11 mouse cellular contexts compared by ENCODE assay signal in genomic region chr17:25519511-25519910, GRCm38 (mm10). TPM values are rescaled to one million over a fixed set of nuclear protein-coding genes. Genes with fewer than 3 reads are reported as not detected.
DNase-seq lines count a peak whose midpoint lies in the region; ATAC-seq and TF ChIP-seq lines count a peak whose summit lies in the region.
"Had no signal": no experiment of that assay in that cellular context is flagged by ENCODE, and none has a peak within 500 bp of the region (broad histone marks: within the 10 kb centered on the region; RNA-seq: fewer than 3 reads in every experiment).

No protein-coding gene starts in this region.

- intact Hi-C loops in left cerebral cortex, postnatal 4 days (cut with DNase I): no loop called here

- no peak overlapping the region for H3K4me3 ChIP-seq in cerebellum, adult 2 months (replicated peaks; ENCODE audit: insufficient read depth, low read depth, low read length)
- H3K4me3 ChIP-seq in midbrain, postnatal 0 days (ENCODE audit: low read depth, low read length): no peak overlapping the region
- no peak overlapping the region for H3K4me3 ChIP-seq in midbrain, embryonic 11.5 days (ENCODE audit: low read depth, low read length)
- no peak overlapping the region for H3K4me3 ChIP-seq in heart, embryonic 11.5 days (ENCODE audit: low read depth, low read length)
- H3K4me3 ChIP-seq: heart, embryonic 10.5 days had no signal

- no peak overlapping the region for H3K4me2 ChIP-seq in midbrain, postnatal 0 days (ENCODE audit: low read depth, low read length, poor library complexity, severe bottlenecking)
- H3K4me2 ChIP-seq in midbrain, embryonic 11.5 days: no peak overlapping the region
- H3K4me2 ChIP-seq in heart, embryonic 11.5 days: no peak overlapping the region

- H3K27me3 ChIP-seq in cerebellum, adult 2 months (ENCODE audit: control insufficient read depth, insufficient read depth, low read length): no peaks in the 10 kb centered on the region
- 0 out of 2 replicates have a peak, but pooled peaks cover under 1% of the 10 kb centered on the region for H3K27me3 ChIP-seq in midbrain, postnatal 0 days (ENCODE audit: insufficient read depth, low read length)
- H3K27me3 ChIP-seq in midbrain, embryonic 11.5 days (ENCODE audit: control insufficient read depth, insufficient read depth, low read length): no peaks in the 10 kb centered on the region
- H3K27me3 ChIP-seq in heart, embryonic 11.5 days (ENCODE audit: control insufficient read depth, insufficient read depth, low read length): peaks cover 6% of the 10 kb centered on the region; the same call in 1 of the 2 replicates

- no peak for TF ChIP-seq POLR2A in cerebellum, adult 2 months (IDR thresholded peaks at IDR 0.05; ENCODE audit: borderline replicate concordance, insufficient read depth, low read length)

- 0 out of 2 replicates have a peak, but pooled peaks have one; percentile 38 for ATAC-seq in midbrain, postnatal 0 days (ENCODE audit: low FRiP score)
- no peak for ATAC-seq in midbrain, embryonic 11.5 days (ENCODE audit: low FRiP score)
- no peak for ATAC-seq in heart, embryonic 11.5 days (replicated peaks; ENCODE audit: insufficient number of reproducible peaks, low FRiP score, low TSS enrichment)
- no peak for ATAC-seq in megakaryocyte-erythroid progenitor cell, adult 5-6 weeks (replicated peaks; ENCODE audit: low FRiP score, low TSS enrichment, poor library complexity, severe bottlenecking)

- TF ChIP-seq CTCF in cerebellum, adult 2 months (IDR thresholded peaks at IDR 0.05; ENCODE audit: borderline replicate concordance, insufficient read depth, low read depth, low read length): no peak
- no peak for TF ChIP-seq CTCF in midbrain, postnatal 0 days (IDR thresholded peaks at IDR 0.05)

- H3K9me3 ChIP-seq in midbrain, postnatal 0 days (ENCODE audit: low read length): no peaks in the 10 kb centered on the region
- H3K9me3 ChIP-seq in midbrain, embryonic 11.5 days (ENCODE audit: control insufficient read depth, low read length): no peaks in the 10 kb centered on the region
- no peaks in the 10 kb centered on the region for H3K9me3 ChIP-seq in heart, embryonic 11.5 days (replicated peaks; ENCODE audit: control insufficient read depth, low read length)
- H3K9me3 ChIP-seq: heart, embryonic 10.5 days had no signal

- peak in 1 of 2 experiments; percentile 33 for DNase-seq in cerebellum, adult 2 months
- DNase-seq in cerebellum, postnatal 36 days: no peak
- DNase-seq in midbrain, postnatal 0 days (ENCODE audit: low spot score): peak; percentile 53
- no peak for DNase-seq in midbrain, embryonic 11.5 days (ENCODE audit: low spot score, missing footprints)
- DNase-seq in frontal cortex, postnatal 10 days (ENCODE audit: low spot score in 2 of 2): peak; percentile 39 to 50
- peak; percentile 53 for DNase-seq in left cerebral cortex, postnatal 4 days

- no peaks in the 10 kb centered on the region for H3K36me3 ChIP-seq in midbrain, postnatal 0 days (ENCODE audit: insufficient read depth, low read length)
- H3K36me3 ChIP-seq in midbrain, embryonic 11.5 days (ENCODE audit: control insufficient read depth, insufficient read depth, low read length): no peaks in the 10 kb centered on the region
- H3K36me3 ChIP-seq in heart, embryonic 11.5 days (ENCODE audit: control insufficient read depth, insufficient read depth, low read length): no peaks in the 10 kb centered on the region
- H3K36me3 ChIP-seq: heart, embryonic 10.5 days had no signal

- H3K9ac ChIP-seq in midbrain, postnatal 0 days (replicated peaks; ENCODE audit: low read length, poor library complexity, severe bottlenecking): no peak overlapping the region; the same call in 1 of the 2 replicates
- H3K9ac ChIP-seq in midbrain, embryonic 11.5 days (ENCODE audit: low read length): no peak overlapping the region
- H3K9ac ChIP-seq in heart, embryonic 11.5 days (ENCODE audit: low read depth, low read length): no peak overlapping the region

- 42% methylated on average over 5 of the region's 5 CpGs for WGBS in cerebellum, adult 2 months
- 45% methylated on average over 5 of the region's 5 CpGs for WGBS in midbrain, postnatal 0 days
- WGBS in midbrain, embryonic 11.5 days: 68% methylated on average over 5 of the region's 5 CpGs
- WGBS in heart, embryonic 11.5 days (ENCODE audit: insufficient replicate concordance): 78% methylated on average over 5 of the region's 5 CpGs

- H3K27ac ChIP-seq in cerebellum, adult 2 months (ENCODE audit: insufficient read depth, low read length): peak overlapping the region; percentile 61; the same call in 1 of the 2 replicates
- H3K27ac ChIP-seq in midbrain, postnatal 0 days (ENCODE audit: low read depth, low read length): no peak overlapping the region
- no peak overlapping the region for H3K27ac ChIP-seq in midbrain, embryonic 11.5 days (ENCODE audit: low read depth, low read length)
- H3K27ac ChIP-seq in heart, embryonic 11.5 days (ENCODE audit: low read depth, low read length): no peak overlapping the region

- H3K4me1 ChIP-seq in cerebellum, adult 2 months (ENCODE audit: control insufficient read depth, insufficient read depth, low read length): no peaks in the 10 kb centered on the region
- H3K4me1 ChIP-seq in midbrain, postnatal 0 days (ENCODE audit: insufficient read depth, low read length): peaks cover 5% of the 10 kb centered on the region; the same call in 1 of the 2 replicates
- H3K4me1 ChIP-seq in midbrain, embryonic 11.5 days (ENCODE audit: control insufficient read depth, insufficient read depth, low read length): no peaks in the 10 kb centered on the region
- H3K4me1 ChIP-seq in heart, embryonic 11.5 days (ENCODE audit: control insufficient read depth, insufficient read depth, low read length): peaks cover 17% of the 10 kb centered on the region

RNA-seq across cellular contexts. Expression of gene Sstr5, which starts 22.4 kb away (rescaled TPM):
- 0.11 and 0.16 TPM in 2 replicates for polyA plus RNA-seq in cerebellum, adult 2 months (2012; rRNA removed)
- 1.9 and 2.0 TPM in 2 replicates for total RNA-seq in midbrain, postnatal 0 days (2014; rRNA removed)
- polyA plus RNA-seq in midbrain, postnatal 0 days (2015; fragmentation: Nextera tagmentation; extraction: Ambion mirVana): 1.7 and 2.4 TPM in 2 replicates
- not detected in 2 replicates for polyA plus RNA-seq in midbrain, embryonic 11.5 days (2014; fragmentation: Nextera tagmentation; extraction: Ambion mirVana)
- under 1 TPM; 0.58 to 0.72 TPM for total RNA-seq in left cerebral cortex, postnatal 4 days (2021)
- 0.84 and 1.0 TPM in 2 replicates for polyA plus RNA-seq in heart, embryonic 11.5 days (2014; fragmentation: Nextera tagmentation; extraction: Ambion mirVana)
- total RNA-seq in megakaryocyte-erythroid progenitor cell, adult 5-6 weeks (2014; fragmentation: Nextera tagmentation): not detected in 2 replicates
- total RNA-seq in megakaryocyte-erythroid progenitor cell, adult 5-6 weeks (2017): not detected in 2 replicates
- total RNA-seq: megakaryocyte progenitor cell, adult 5-6 weeks had no signal
- polyA plus RNA-seq: liver, embryonic 16.5 days had no signal

RNA-seq across cellular contexts. Expression of gene Sox8, which starts 51.0 kb away (rescaled TPM):
- polyA plus RNA-seq in cerebellum, adult 2 months (2012; rRNA removed): 35.9 and 38.0 TPM in 2 replicates
- total RNA-seq in midbrain, postnatal 0 days (2014; rRNA removed): 21.5 and 31.0 TPM in 2 replicates
- polyA plus RNA-seq in midbrain, postnatal 0 days (2015; fragmentation: Nextera tagmentation; extraction: Ambion mirVana): 16.3 and 19.9 TPM in 2 replicates
- 2.0 and 2.1 TPM in 2 replicates for polyA plus RNA-seq in midbrain, embryonic 11.5 days (2014; fragmentation: Nextera tagmentation; extraction: Ambion mirVana)
- total RNA-seq in left cerebral cortex, postnatal 4 days (2021): 10 to 100 TPM; 29.9 to 38.1 TPM
- polyA plus RNA-seq in heart, embryonic 11.5 days (2014; fragmentation: Nextera tagmentation; extraction: Ambion mirVana): 2.0 and 2.9 TPM in 2 replicates
- not detected in 2 replicates for total RNA-seq in megakaryocyte-erythroid progenitor cell, adult 5-6 weeks (2014; fragmentation: Nextera tagmentation)
- total RNA-seq in megakaryocyte-erythroid progenitor cell, adult 5-6 weeks (2017): not detected in 2 replicates
- total RNA-seq: megakaryocyte progenitor cell, adult 5-6 weeks had no signal

RNA-seq across cellular contexts. Expression of gene Lmf1, which starts 59.4 kb away (rescaled TPM):
- polyA plus RNA-seq in cerebellum, adult 2 months (2012; rRNA removed): 18.6 and 19.1 TPM in 2 replicates
- 27.3 and 27.6 TPM in 2 replicates for total RNA-seq in midbrain, postnatal 0 days (2014; rRNA removed)
- 19.8 and 23.0 TPM in 2 replicates for polyA plus RNA-seq in midbrain, postnatal 0 days (2015; fragmentation: Nextera tagmentation; extraction: Ambion mirVana)
- polyA plus RNA-seq in midbrain, embryonic 11.5 days (2014; fragmentation: Nextera tagmentation; extraction: Ambion mirVana): 19.2 and 20.6 TPM in 2 replicates
- total RNA-seq in left cerebral cortex, postnatal 4 days (2021): 10 to 100 TPM; 19.4 to 21.5 TPM
- 32.8 and 34.9 TPM in 2 replicates for polyA plus RNA-seq in heart, embryonic 11.5 days (2014; fragmentation: Nextera tagmentation; extraction: Ambion mirVana)
- total RNA-seq in megakaryocyte-erythroid progenitor cell, adult 5-6 weeks (2014; fragmentation: Nextera tagmentation): 17.6 and 24.2 TPM in 2 replicates
- total RNA-seq in megakaryocyte-erythroid progenitor cell, adult 5-6 weeks (2017): 3.2 and 4.8 TPM in 2 replicates

Comparison
In these comparisons a context has a peak if more than half of its experiments do, and no peak if none do; other contexts are left out.
1. DNase-seq: peak in midbrain, postnatal 0 days (single experiment), frontal cortex, postnatal 10 days (2 of 2) and left cerebral cortex, postnatal 4 days (single experiment); none in cerebellum, postnatal 36 days (0 of 2) and midbrain, embryonic 11.5 days (single experiment).